ENCODE assay signal across 8 mouse cellular contexts in the genomic region with DNA sequence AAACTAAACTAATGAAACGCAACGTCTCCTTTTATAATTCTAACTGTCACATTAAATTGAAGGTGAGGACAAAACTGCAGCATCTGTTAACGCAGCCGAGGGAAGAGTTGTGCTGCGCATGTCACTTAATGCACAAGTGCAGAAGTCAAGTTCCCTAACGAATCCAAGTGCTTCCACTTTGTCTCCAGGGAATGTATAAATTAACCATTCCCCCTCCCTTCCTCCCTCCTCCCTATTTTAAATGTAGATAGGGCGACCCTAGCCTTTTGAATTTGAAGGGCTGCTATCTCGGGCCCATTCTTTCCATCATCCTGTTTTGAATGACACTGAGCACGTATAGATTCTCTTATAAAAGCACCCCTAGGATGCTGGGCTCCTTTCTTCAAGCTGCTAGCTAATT. TPM values are rescaled to one million over a fixed set of nuclear protein-coding genes. Genes with fewer than 3 reads are reported as not detected.
DNase-seq lines count a peak whose midpoint lies in the region; ATAC-seq and TF ChIP-seq lines count a peak whose summit lies in the region.

No protein-coding gene starts in this region.

- peak overlapping the region; percentile 25; the same call in 1 of the 2 replicates for H3K9ac ChIP-seq in ES-E14 (ENCODE audit: insufficient read depth, low read depth, low read length, poor library complexity, severe bottlenecking)
- H3K9ac ChIP-seq in forebrain, embryonic 15.5 days (replicated peaks) = peak overlapping the region; percentile 97
- no peak overlapping the region for H3K9ac ChIP-seq in liver, embryonic 16.5 days (ENCODE audit: low read depth, low read length)

- peaks cover 4 to 24% of the 10 kb centered on the region in 2 experiments; a peak in 3 of 4 replicates for H3K4me1 ChIP-seq in ES-E14 (ENCODE audit: control insufficient read depth in 2 of 2, insufficient read depth in 2 of 2, low read length in 2 of 2, poor library complexity in 1 of 2)
- H3K4me1 ChIP-seq in forebrain, embryonic 15.5 days = peaks cover 41% of the 10 kb centered on the region
- peaks cover 20% of the 10 kb centered on the region for H3K4me1 ChIP-seq in liver, embryonic 16.5 days (ENCODE audit: control insufficient read depth, low read depth, low read length)

- ATAC-seq in forebrain, embryonic 15.5 days (replicated peaks) = no peak
- no peak for ATAC-seq in liver, embryonic 16.5 days (ENCODE audit: low read depth)

- in situ Hi-C loops in ES-E14 (cut with MboI; ENCODE audit: low sequenced_read_pairs in 2 of 2, unreplicated experiment in 2 of 2) = no loop called here

- H3K9me3 ChIP-seq in ES-E14 (ENCODE audit: control insufficient read depth, insufficient read depth, low read depth, low read length) = no peaks in the 10 kb centered on the region
- no peaks in the 10 kb centered on the region for H3K9me3 ChIP-seq in forebrain, embryonic 15.5 days
- H3K9me3 ChIP-seq in liver, embryonic 16.5 days (replicated peaks; ENCODE audit: control insufficient read depth, low read length) = no peaks in the 10 kb centered on the region

- no peak for DNase-seq in gastrocnemius, adult 2 months
- DNase-seq in gastrocnemius, postnatal 4 days (ENCODE audit: low spot score in 2 of 2) = no peak
- DNase-seq in ES-E14 (ENCODE audit: low read depth, low spot score) = peak; percentile 78
- DNase-seq in spleen, adult 18-20 months = no peak
- no peak for DNase-seq in adrenal gland, postnatal 25 days
- DNase-seq in c-Kit-positive CD71-positive TER-119-positive erythroid progenitor cells, embryonic 14.5 days (ENCODE audit: low spot score) = no peak

- WGBS in forebrain, embryonic 15.5 days = 3% methylated on average over 9 of the region's 9 CpGs
- WGBS in liver, embryonic 16.5 days (ENCODE audit: insufficient replicate concordance) = 33% methylated on average over 9 of the region's 9 CpGs

- H3K27me3 ChIP-seq in forebrain, embryonic 15.5 days = no peaks in the 10 kb centered on the region
- H3K27me3 ChIP-seq in liver, embryonic 16.5 days (ENCODE audit: control insufficient read depth, insufficient read depth, low read depth, low read length) = peaks cover 7% of the 10 kb centered on the region; the same call in 1 of the 2 replicates

- H3K4me3 ChIP-seq in gastrocnemius, adult 2 months = peak overlapping the region; percentile 96
- H3K4me3 ChIP-seq in ES-E14 (ENCODE audit: insufficient read depth in 1 of 2, low read depth in 1 of 2, low read length in 2 of 2, poor library complexity in 1 of 2, severe bottlenecking in 1 of 2) = peak overlapping the region; percentile 69 to 92
- H3K4me3 ChIP-seq in forebrain, embryonic 15.5 days = peak overlapping the region; percentile 93
- peak overlapping the region; percentile 78 for H3K4me3 ChIP-seq in liver, embryonic 16.5 days (ENCODE audit: low read depth, low read length)

- no peaks in the 10 kb centered on the region for H3K36me3 ChIP-seq in ES-E14 (ENCODE audit: control insufficient read depth, insufficient read depth, low read length, poor library complexity, severe bottlenecking)
- no peaks in the 10 kb centered on the region for H3K36me3 ChIP-seq in forebrain, embryonic 15.5 days
- no peaks in the 10 kb centered on the region for H3K36me3 ChIP-seq in liver, embryonic 16.5 days (ENCODE audit: control insufficient read depth, insufficient read depth)

- intact Hi-C loops in gastrocnemius, adult 2 months (cut with DNase I) = loop anchor here (10.0 kb wide), 1 partner anchor 523 kb away; no protein-coding TSS in a partner anchor

- H3K4me2 ChIP-seq in forebrain, embryonic 15.5 days (replicated peaks) = peak overlapping the region; percentile 83
- H3K4me2 ChIP-seq in liver, embryonic 16.5 days (ENCODE audit: low read depth, low read length) = peak overlapping the region; percentile 97

- no peak for TF ChIP-seq CTCF in gastrocnemius, adult 2 months (IDR thresholded peaks at IDR 0.05)

- H3K27ac ChIP-seq in gastrocnemius, adult 2 months = peak overlapping the region; percentile 88
- peak overlapping the region; percentile 99; the same call in 1 of the 2 replicates for H3K27ac ChIP-seq in ES-E14 (ENCODE audit: insufficient read depth, low read depth, low read length, poor library complexity, severe bottlenecking)
- peak overlapping the region; percentile 99 for H3K27ac ChIP-seq in forebrain, embryonic 15.5 days (replicated peaks)
- no peak overlapping the region for H3K27ac ChIP-seq in liver, embryonic 16.5 days (ENCODE audit: low read length)

TF ChIP-seq in ES-E14, 5 proteins besides CTCF, POLR2A, EP300 and RAD21:
- TF ChIP-seq HCFC1 (IDR thresholded peaks at IDR 0.05; ENCODE audit: borderline replicate concordance, insufficient read depth, low read length) (no peak), ZC3H11A (IDR thresholded peaks at IDR 0.05; ENCODE audit: borderline replicate concordance, low read depth, low read length) (no peak), CHD2 (IDR thresholded peaks at IDR 0.05; ENCODE audit: low read depth, low read length) (no peak)

RNA-seq across cellular contexts. Expression of a gene that starts 1.2 kb away (rescaled TPM):
- total RNA-seq in gastrocnemius, adult 2 months (2021) = 1 to 10 TPM; 4.4 to 4.9 TPM
- total RNA-seq in gastrocnemius, postnatal 4 days (2021) = 1 to 10 TPM; 7.1 to 7.2 TPM
- 23.2 and 26.4 TPM in 2 replicates for total RNA-seq in ES-E14 (2012; rRNA removed)
- polyA plus RNA-seq in forebrain, embryonic 15.5 days (2015; fragmentation: Nextera tagmentation; extraction: Ambion mirVana) = 4.2 and 5.1 TPM in 2 replicates
- polyA plus RNA-seq in liver, embryonic 16.5 days (2015; fragmentation: Nextera tagmentation; extraction: Ambion mirVana) = 0.60 and 0.96 TPM in 2 replicates
- total RNA-seq in adrenal gland, postnatal 25 days (2021) = 5.7 and 8.3 TPM in 2 replicates

RNA-seq across cellular contexts. Expression of a gene that starts 46.4 kb away (rescaled TPM):
- 10 to 100 TPM; 15.5 to 18.9 TPM for total RNA-seq in gastrocnemius, adult 2 months (2021)
- 1 to 10 TPM in 1 of 2 experiments, not detected in 1; 7.0 TPM for total RNA-seq in gastrocnemius, postnatal 4 days (2021)
- 13.3 and 20.6 TPM in 2 replicates for total RNA-seq in ES-E14 (2012; rRNA removed)
- 14.6 and 20.4 TPM in 2 replicates for polyA plus RNA-seq in forebrain, embryonic 15.5 days (2015; fragmentation: Nextera tagmentation; extraction: Ambion mirVana)
- 2.9 and 6.0 TPM in 2 replicates for polyA plus RNA-seq in liver, embryonic 16.5 days (2015; fragmentation: Nextera tagmentation; extraction: Ambion mirVana)
- total RNA-seq in adrenal gland, postnatal 25 days (2021) = 16.5 and 34.2 TPM in 2 replicates
